ENCODE assay signal across 20 mouse cellular contexts in the genomic region with DNA sequence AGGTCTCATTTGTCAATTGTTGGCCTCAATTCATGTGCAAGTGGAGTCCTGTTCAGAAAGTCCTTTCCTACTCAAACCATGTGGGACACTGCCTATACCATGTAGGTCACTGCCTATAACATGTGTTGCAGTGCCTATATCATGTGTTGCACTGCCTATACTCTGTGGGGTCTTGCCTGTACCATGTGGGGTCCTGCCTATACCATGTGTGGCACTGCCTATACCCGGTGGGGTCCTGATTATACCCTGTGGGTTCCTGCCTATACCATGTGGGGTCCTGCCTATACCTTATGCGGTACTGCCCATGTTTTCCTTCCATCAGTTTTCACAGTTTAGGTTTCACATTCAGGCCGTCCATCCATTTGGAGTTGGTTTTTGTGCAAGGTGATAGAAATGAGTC.
A peak's percentile ranks its signal among the peaks of the same experiment; 100 is the strongest.
DNase-seq lines count a peak whose midpoint lies in the region; ATAC-seq and TF ChIP-seq lines count a peak whose summit lies in the region.
"Had no signal": no experiment of that assay in that cellular context is flagged by ENCODE, and none has a peak within 500 bp of the region (broad histone marks: within the 10 kb centered on the region; RNA-seq: fewer than 3 reads in every experiment).

No protein-coding gene starts in this region.

- WGBS in forebrain, embryonic 15.5 days: 92% methylated on average over 3 of the region's 3 CpGs
- 83% methylated on average over 3 of the region's 3 CpGs for WGBS in forebrain, embryonic 10.5 days
- WGBS in intestine, embryonic 14.5 days: 92% methylated on average over 3 of the region's 3 CpGs
- WGBS in intestine, embryonic 16.5 days: 86% methylated on average over 3 of the region's 3 CpGs
- WGBS in midbrain, embryonic 12.5 days: 85% methylated on average over 3 of the region's 3 CpGs
- WGBS in midbrain, postnatal 0 days: 87% methylated on average over 3 of the region's 3 CpGs
- 91% methylated on average over 3 of the region's 3 CpGs for WGBS in midbrain, embryonic 16.5 days

- no peak overlapping the region for H3K4me3 ChIP-seq in forebrain, embryonic 15.5 days
- H3K4me3 ChIP-seq in forebrain, embryonic 10.5 days: no peak overlapping the region
- H3K4me3 ChIP-seq in intestine, embryonic 14.5 days (ENCODE audit: low read depth, low read length): no peak overlapping the region
- no peak overlapping the region for H3K4me3 ChIP-seq in intestine, embryonic 16.5 days (ENCODE audit: low read length)
- H3K4me3 ChIP-seq in midbrain, embryonic 12.5 days: no peak overlapping the region
- H3K4me3 ChIP-seq in midbrain, postnatal 0 days (ENCODE audit: low read depth, low read length): no peak overlapping the region
- H3K4me3 ChIP-seq in midbrain, embryonic 16.5 days (ENCODE audit: low read depth, low read length): no peak overlapping the region
- H3K4me3 ChIP-seq: embryonic facial prominence, embryonic 12.5 days; forebrain, embryonic 13.5 days; gastrocnemius, adult 2 months; heart, embryonic 15.5 days had no signal

- H3K9me3 ChIP-seq in forebrain, embryonic 15.5 days: no peaks in the 10 kb centered on the region
- no peaks in the 10 kb centered on the region for H3K9me3 ChIP-seq in forebrain, embryonic 10.5 days
- H3K9me3 ChIP-seq in intestine, embryonic 14.5 days (ENCODE audit: control insufficient read depth, low read length): no peaks in the 10 kb centered on the region
- H3K9me3 ChIP-seq in intestine, embryonic 16.5 days (ENCODE audit: control insufficient read depth, low read length): no peaks in the 10 kb centered on the region
- no peaks in the 10 kb centered on the region for H3K9me3 ChIP-seq in midbrain, embryonic 12.5 days
- no peaks in the 10 kb centered on the region for H3K9me3 ChIP-seq in midbrain, postnatal 0 days (ENCODE audit: low read length)
- H3K9me3 ChIP-seq in midbrain, embryonic 16.5 days (replicated peaks; ENCODE audit: control insufficient read depth, low read length, poor library complexity, severe bottlenecking): no peaks in the 10 kb centered on the region
- H3K9me3 ChIP-seq: embryonic facial prominence, embryonic 12.5 days; forebrain, embryonic 13.5 days; heart, embryonic 15.5 days had no signal

- no peaks in the 10 kb centered on the region for H3K4me1 ChIP-seq in forebrain, embryonic 15.5 days
- H3K4me1 ChIP-seq in forebrain, embryonic 10.5 days: no peaks in the 10 kb centered on the region
- no peaks in the 10 kb centered on the region for H3K4me1 ChIP-seq in intestine, embryonic 14.5 days (replicated peaks; ENCODE audit: control insufficient read depth, insufficient read depth, low read length)
- H3K4me1 ChIP-seq in intestine, embryonic 16.5 days (ENCODE audit: control insufficient read depth, insufficient read depth, low read length): no peaks in the 10 kb centered on the region
- H3K4me1 ChIP-seq in midbrain, embryonic 12.5 days: no peaks in the 10 kb centered on the region
- H3K4me1 ChIP-seq in midbrain, postnatal 0 days (ENCODE audit: insufficient read depth, low read length): no peaks in the 10 kb centered on the region
- H3K4me1 ChIP-seq in midbrain, embryonic 16.5 days (ENCODE audit: control insufficient read depth, insufficient read depth, low read length): peaks cover 3% of the 10 kb centered on the region; the same call in 1 of the 2 replicates
- H3K4me1 ChIP-seq: embryonic facial prominence, embryonic 12.5 days; forebrain, embryonic 13.5 days; heart, embryonic 15.5 days had no signal

- TF ChIP-seq CTCF in midbrain, postnatal 0 days (IDR thresholded peaks at IDR 0.05): no peak

- no peak overlapping the region for H3K27ac ChIP-seq in forebrain, embryonic 15.5 days (replicated peaks)
- no peak overlapping the region for H3K27ac ChIP-seq in forebrain, embryonic 10.5 days
- no peak overlapping the region for H3K27ac ChIP-seq in intestine, embryonic 14.5 days (ENCODE audit: low read depth)
- no peak overlapping the region for H3K27ac ChIP-seq in intestine, embryonic 16.5 days (ENCODE audit: low read length)
- H3K27ac ChIP-seq in midbrain, embryonic 12.5 days (replicated peaks): no peak overlapping the region
- H3K27ac ChIP-seq in midbrain, postnatal 0 days (ENCODE audit: low read depth, low read length): no peak overlapping the region
- H3K27ac ChIP-seq in midbrain, embryonic 16.5 days (ENCODE audit: low read length): no peak overlapping the region
- H3K27ac ChIP-seq: embryonic facial prominence, embryonic 12.5 days; forebrain, embryonic 13.5 days; gastrocnemius, adult 2 months; heart, embryonic 15.5 days had no signal

- no peak for DNase-seq in forebrain, embryonic 10.5 days (ENCODE audit: extremely low spot score, low spot score)
- no peak for DNase-seq in intestine, embryonic 14.5 days (ENCODE audit: low spot score)
- DNase-seq in midbrain, postnatal 0 days (ENCODE audit: low spot score): no peak
- no peak for DNase-seq in heart, adult 11 months
- DNase-seq: adrenal gland, postnatal 10 days; cerebellum, adult 11 months; cerebellum, adult 8-10 months; cerebellum, postnatal 14 days; embryo, embryonic 11 days; gastrocnemius, adult 2 months; gastrocnemius, postnatal 25 days; heart, postnatal 14 days had no signal

- no peaks in the 10 kb centered on the region for H3K36me3 ChIP-seq in forebrain, embryonic 15.5 days
- no peaks in the 10 kb centered on the region for H3K36me3 ChIP-seq in forebrain, embryonic 10.5 days (replicated peaks)
- no peaks in the 10 kb centered on the region for H3K36me3 ChIP-seq in intestine, embryonic 14.5 days (ENCODE audit: control insufficient read depth, insufficient read depth, low read length)
- no peaks in the 10 kb centered on the region for H3K36me3 ChIP-seq in intestine, embryonic 16.5 days (ENCODE audit: control insufficient read depth, insufficient read depth, low read length)
- H3K36me3 ChIP-seq in midbrain, embryonic 12.5 days: no peaks in the 10 kb centered on the region
- no peaks in the 10 kb centered on the region for H3K36me3 ChIP-seq in midbrain, postnatal 0 days (ENCODE audit: insufficient read depth, low read length)
- no peaks in the 10 kb centered on the region for H3K36me3 ChIP-seq in midbrain, embryonic 16.5 days (ENCODE audit: control insufficient read depth, insufficient read depth, low read length)
- H3K36me3 ChIP-seq: embryonic facial prominence, embryonic 12.5 days; heart, embryonic 15.5 days had no signal

- H3K4me2 ChIP-seq in forebrain, embryonic 15.5 days (replicated peaks): no peak overlapping the region
- H3K4me2 ChIP-seq in intestine, embryonic 14.5 days (ENCODE audit: low read length): no peak overlapping the region
- no peak overlapping the region for H3K4me2 ChIP-seq in intestine, embryonic 16.5 days (ENCODE audit: low read depth, low read length)
- no peak overlapping the region for H3K4me2 ChIP-seq in midbrain, embryonic 12.5 days (replicated peaks)
- no peak overlapping the region for H3K4me2 ChIP-seq in midbrain, postnatal 0 days (ENCODE audit: low read depth, low read length, poor library complexity, severe bottlenecking)
- H3K4me2 ChIP-seq in midbrain, embryonic 16.5 days (ENCODE audit: low read length): no peak overlapping the region
- H3K4me2 ChIP-seq: embryonic facial prominence, embryonic 12.5 days; forebrain, embryonic 13.5 days; heart, embryonic 11.5 days; heart, embryonic 15.5 days had no signal

- H3K9ac ChIP-seq in forebrain, embryonic 15.5 days (replicated peaks): no peak overlapping the region
- H3K9ac ChIP-seq in intestine, embryonic 14.5 days (ENCODE audit: low read length): no peak overlapping the region
- no peak overlapping the region for H3K9ac ChIP-seq in intestine, embryonic 16.5 days (ENCODE audit: low read depth, low read length)
- H3K9ac ChIP-seq in midbrain, embryonic 12.5 days (replicated peaks): no peak overlapping the region
- H3K9ac ChIP-seq in midbrain, postnatal 0 days (replicated peaks; ENCODE audit: low read length, poor library complexity, severe bottlenecking): no peak overlapping the region
- H3K9ac ChIP-seq in midbrain, embryonic 16.5 days (ENCODE audit: low read depth, low read length): no peak overlapping the region
- H3K9ac ChIP-seq: embryonic facial prominence, embryonic 12.5 days; forebrain, embryonic 13.5 days; heart, embryonic 15.5 days had no signal

- peak; percentile 63; the same call in 1 of the 2 replicates for ATAC-seq in forebrain, embryonic 15.5 days (replicated peaks)
- peak; percentile 43; the same call in 1 of the 2 replicates for ATAC-seq in intestine, embryonic 14.5 days (replicated peaks; ENCODE audit: low FRiP score, low TSS enrichment, low read depth)
- no peak for ATAC-seq in intestine, embryonic 16.5 days
- ATAC-seq in midbrain, embryonic 12.5 days (ENCODE audit: low FRiP score, low read depth): 0 out of 2 replicates have a peak, but pooled peaks have one; percentile 52
- ATAC-seq in midbrain, postnatal 0 days (ENCODE audit: low FRiP score): no peak
- ATAC-seq in midbrain, embryonic 16.5 days: peak; percentile 69; the same call in 1 of the 2 replicates
- ATAC-seq: forebrain, embryonic 13.5 days had no signal

- H3K27me3 ChIP-seq in forebrain, embryonic 15.5 days: no peaks in the 10 kb centered on the region
- H3K27me3 ChIP-seq in forebrain, embryonic 10.5 days (ENCODE audit: poor library complexity, severe bottlenecking): no peaks in the 10 kb centered on the region
- no peaks in the 10 kb centered on the region for H3K27me3 ChIP-seq in intestine, embryonic 14.5 days (replicated peaks; ENCODE audit: control insufficient read depth, insufficient read depth, low read length)
- no peaks in the 10 kb centered on the region for H3K27me3 ChIP-seq in intestine, embryonic 16.5 days (replicated peaks; ENCODE audit: control insufficient read depth, insufficient read depth, low read length)
- H3K27me3 ChIP-seq in midbrain, embryonic 12.5 days: no peaks in the 10 kb centered on the region
- no peaks in the 10 kb centered on the region for H3K27me3 ChIP-seq in midbrain, postnatal 0 days (ENCODE audit: insufficient read depth, low read length)
- H3K27me3 ChIP-seq in midbrain, embryonic 16.5 days (ENCODE audit: control insufficient read depth, insufficient read depth, low read depth, low read length): no peaks in the 10 kb centered on the region
- H3K27me3 ChIP-seq: embryonic facial prominence, embryonic 12.5 days; forebrain, embryonic 13.5 days; heart, embryonic 15.5 days had no signal

Comparison
In these comparisons a context has a peak if more than half of its experiments do, and no peak if none do; other contexts are left out.
1. ATAC-seq: peak in forebrain, embryonic 15.5 days (single experiment), intestine, embryonic 14.5 days (single experiment), midbrain, embryonic 12.5 days (single experiment) and midbrain, embryonic 16.5 days (single experiment); none in intestine, embryonic 16.5 days (single experiment) and midbrain, postnatal 0 days (single experiment).